Mouse (Mus musculus) urinary bladder, postnatal 4 days (tissue): ENCODE measurements around the gene Phlda2.

Experiments
- DNase-seq, 2 experiments: peaks; one replicate each; pipeline ENCODE4 v3.0.0; 2021 to 2022; ENCODE audit warnings: low spot score in 2 of 2

Gene Phlda2

GRCm38 (mm10) chr7:143462516-143462915 is 40.4 kb downstream of the Phlda2 start:
- no peak for DNase-seq

GRCm38 (mm10) chr7:143461920-143462319 is 41.0 kb downstream of the Phlda2 start:
- no peak for DNase-seq

- DNase-seq: no peak
Observed at GRCm38 (mm10) chr7:143461294-143461870, 41.6 kb downstream of the Phlda2 start.

GRCm38 (mm10) chr7:143460874-143461273 is 42.1 kb downstream of the Phlda2 start, which contains the start of gene Cdkn1c:
Gene Cdkn1c, minus strand, starts transcription at chr7:143461050.
- DNase-seq: peak; percentile 90

- DNase-seq: no peak
Observed at GRCm38 (mm10) chr7:143460217-143460834, 42.6 kb downstream of the Phlda2 start.

- DNase-seq: peak in 1 of 2 experiments; percentile 46
Observed at GRCm38 (mm10) chr7:143459332-143460211, 43.4 kb downstream of the Phlda2 start.

- no peak for DNase-seq
Observed at GRCm38 (mm10) chr7:143458963-143459331, 44.0 kb downstream of the Phlda2 start.
